Mouse (Mus musculus) MN1 (cell line): ENCODE measurements around the gene Kctd11.
"Not testable (repeated sequence)": the region's sequence is repeated elsewhere in the genome, so short reads cannot be mapped to it uniquely, and the experiment has no call there.

Experiments used
- DNase-seq: peaks from one replicate; pipeline ENCODE4 v3.0.0-alpha.2; 2016; ENCODE audit warnings: low spot score

Kctd11 gene

GRCm38 (mm10) chr11:69880853-69881603, at the start of gene Kctd11:
Kctd11 (minus strand) TSS chr11:69881406.
- DNase-seq: peak; percentile 87

DNA sequence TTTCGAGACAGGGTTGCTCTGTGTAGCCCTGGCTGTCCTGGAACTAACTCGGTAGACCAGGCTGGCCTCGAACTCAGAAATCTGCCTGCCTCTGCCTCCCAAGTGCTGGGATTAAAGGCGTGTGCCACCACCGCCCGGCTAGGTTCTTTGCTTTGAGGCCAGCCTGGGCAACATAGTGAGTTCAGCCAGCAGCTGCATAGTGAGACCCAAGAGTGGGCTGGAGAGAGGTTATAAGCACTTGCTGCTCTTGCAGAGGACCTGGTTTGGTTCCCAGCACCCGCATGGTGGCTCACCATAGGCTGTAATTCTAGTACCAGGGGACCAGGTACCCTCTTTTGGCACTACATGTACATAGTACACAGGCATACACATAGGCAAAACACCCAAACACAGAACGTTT, 49.0 kb upstream of the Kctd11 start:
- not testable (repeated sequence) for DNase-seq

DNA sequence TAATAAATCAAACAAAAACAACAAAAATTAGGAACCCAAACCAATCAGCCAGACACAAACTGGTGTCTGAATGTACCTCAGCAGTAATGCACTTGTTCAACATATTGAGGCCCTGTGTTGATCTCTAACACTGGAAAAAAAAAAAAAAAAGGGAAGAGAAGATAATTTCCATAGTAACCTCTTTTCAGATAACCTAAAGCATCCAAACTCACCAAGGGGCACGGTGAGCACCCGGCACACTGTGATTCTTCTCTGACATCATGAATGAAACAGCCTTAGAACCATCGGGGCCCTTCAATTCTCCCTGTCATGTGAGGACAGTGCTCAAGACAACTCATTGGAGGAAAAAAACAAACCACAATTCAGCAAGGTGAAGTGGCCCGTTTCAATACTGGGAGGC, 48.5 kb upstream of the Kctd11 start:
- DNase-seq: no peak

DNA sequence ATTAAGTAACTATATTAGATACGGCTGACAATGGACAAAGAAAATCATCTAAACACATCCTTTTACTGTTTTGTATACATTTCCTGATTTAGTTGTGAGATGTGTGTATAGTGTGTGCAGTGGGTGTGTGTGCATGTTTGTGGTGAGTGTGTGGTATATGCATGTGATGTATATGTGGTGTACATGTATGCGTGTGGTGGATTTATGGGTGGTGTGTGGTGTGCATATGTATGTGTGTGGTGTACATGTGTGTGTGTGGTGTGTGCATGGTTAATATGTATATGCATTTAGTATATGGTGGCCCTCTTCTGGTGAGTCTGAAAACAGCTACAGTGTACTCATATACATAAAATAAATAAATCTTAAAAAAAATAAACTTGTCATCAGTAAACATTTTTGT, 46.3 kb upstream of the Kctd11 start:
- DNase-seq: no peak

- DNase-seq: no peak
These were observed 41.6 kb upstream of the Kctd11 start for GRCm38 (mm10) chr11:69922796-69923195.

DNA sequence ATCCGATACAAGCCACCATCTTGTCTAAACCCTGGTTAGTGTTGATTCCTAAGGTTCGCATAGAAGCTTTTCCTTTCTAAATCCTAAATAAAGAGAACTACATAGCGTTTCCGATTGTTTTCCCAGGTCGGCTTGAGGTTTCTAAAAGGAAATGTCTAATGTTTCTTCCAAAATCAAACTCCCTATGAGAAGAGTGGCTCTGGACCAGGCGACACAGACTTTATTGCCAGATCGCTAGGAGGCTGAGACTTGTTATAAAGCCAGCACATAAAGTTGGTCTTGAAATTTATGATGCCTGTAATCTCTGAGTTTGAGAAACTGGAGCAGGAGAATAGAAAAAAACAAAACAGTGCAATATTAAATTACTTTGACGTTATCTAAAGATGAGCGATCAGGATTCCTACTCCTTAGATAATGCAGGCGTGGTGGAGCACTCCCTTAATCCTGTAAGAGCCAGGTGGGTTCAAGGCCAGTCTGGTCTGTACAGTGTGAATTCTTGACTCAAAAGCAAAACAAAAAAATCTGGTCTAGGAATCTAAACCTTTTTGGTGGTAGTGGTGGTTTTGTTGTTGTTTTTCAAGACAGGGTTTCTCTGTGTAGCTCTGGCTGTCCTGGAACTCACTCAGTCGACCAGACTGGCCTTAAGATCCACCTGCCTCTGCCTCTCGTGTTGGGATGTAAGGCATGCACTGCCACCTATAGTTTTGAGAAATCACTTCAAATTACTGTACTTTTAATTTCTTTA, 41.0 kb upstream of the Kctd11 start:
- no peak for DNase-seq

DNA sequence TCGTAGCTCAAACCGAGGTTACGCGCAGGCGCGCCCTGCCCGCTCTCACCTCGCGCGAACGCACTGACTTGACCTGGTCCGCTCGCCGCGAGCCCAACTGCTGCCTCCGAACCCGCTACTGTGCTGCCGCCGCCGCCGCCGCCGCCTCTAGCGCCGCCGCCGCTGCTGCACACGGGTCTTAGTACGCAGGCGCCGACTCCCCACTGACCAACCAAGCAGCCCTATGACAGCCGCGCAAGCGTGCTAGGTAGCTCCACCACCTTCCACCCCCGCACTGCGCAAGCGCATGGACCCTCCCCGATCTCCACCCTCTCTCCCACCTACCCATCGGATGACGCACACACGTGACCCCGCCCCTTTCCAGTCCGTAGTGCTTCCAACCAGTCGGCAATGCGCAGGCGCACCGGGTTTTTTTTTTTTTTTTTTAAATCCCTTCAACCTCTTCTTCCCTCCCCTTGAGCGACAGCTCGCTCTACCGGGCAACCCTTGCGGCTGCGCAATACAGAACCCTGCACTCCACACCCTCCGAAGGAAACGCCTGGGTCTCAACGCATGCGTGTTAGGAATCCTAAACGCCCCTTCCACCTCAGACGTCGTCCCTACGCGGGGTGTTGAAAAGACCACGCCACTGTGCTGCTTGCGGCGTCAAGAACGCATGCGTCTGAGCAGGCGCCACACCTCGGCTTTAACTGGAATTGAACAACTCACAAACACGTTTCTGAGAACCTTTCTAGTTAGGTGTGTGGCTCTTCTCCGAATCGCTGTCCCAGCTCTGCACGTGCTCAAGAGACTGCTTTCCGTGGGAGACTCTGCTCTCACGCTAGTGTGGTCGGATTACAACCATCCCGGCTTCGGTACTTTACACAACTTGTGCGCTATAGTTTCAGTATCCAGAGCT, 40.2 kb upstream of the Kctd11 start, which contains the start of gene Eif5a:
Eif5a (minus strand) TSS at position 845 of the 898 bp plus-strand sequence.
- DNase-seq: peak; percentile 99

DNA sequence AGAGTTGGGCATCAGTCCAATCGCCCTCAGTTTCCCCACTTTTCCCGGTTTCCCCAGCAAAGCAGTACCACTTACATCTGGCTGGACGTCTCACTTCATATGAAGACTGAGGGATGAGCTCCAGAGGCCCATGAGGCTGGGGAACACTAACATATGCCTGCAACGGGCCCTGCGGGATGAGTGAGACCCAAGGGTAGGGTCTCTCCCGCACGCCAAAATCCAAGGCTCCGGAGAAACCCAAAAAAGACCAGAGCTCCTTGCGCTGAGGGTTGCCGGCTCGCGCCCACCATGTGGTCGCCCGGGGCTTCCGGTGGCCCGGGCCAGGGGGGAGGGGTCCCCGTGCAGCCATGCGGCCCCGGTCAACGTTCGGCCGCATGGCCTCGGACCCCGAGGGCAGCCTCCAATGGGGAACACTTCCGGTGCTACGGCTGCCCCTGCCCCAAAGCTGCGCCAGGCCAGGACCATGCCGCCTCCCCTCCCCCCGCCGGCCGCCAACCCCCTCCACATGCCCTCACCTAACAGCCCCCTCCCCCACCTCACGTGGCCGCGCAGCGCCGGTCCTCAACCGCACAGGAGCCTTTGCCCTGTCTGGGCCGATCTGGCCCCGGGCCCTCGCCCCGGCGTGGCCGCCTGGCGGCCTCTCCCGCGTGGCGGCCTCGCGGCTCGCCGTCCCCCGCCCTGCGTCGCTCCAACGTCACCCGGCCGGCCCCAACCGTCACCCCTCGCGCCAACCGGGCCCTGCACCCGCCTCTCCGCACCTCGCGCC, 39.2 kb upstream of the Kctd11 start:
- DNase-seq: peak; percentile 46

DNA sequence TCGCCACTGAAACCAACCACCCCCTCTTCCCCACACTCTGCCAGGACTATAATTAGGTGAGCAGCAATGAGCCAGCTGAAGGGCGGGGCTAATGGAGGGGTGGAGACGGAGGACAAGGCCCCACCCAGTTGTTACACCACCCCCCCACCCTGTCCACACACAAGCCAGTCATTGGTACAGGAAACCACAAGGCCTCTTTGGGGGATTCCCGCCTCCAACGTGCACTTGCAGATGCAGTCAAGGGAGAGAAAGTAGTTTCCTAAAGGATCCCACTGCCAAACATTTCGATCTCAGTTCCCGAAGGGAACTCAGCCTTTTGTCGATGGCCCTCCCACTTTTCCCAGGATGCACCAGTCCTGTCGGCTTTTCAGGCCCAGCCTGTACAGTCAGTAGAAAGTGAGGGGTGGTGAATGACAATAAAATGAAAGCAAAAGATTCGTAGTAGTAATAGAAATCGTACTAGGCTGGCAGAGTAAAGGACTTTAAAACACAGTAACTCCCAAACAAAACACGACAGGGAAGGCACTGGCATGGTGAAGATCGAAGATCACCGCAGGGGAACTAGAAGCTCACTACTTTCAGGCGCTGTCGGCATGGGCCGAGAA, 38.6 kb upstream of the Kctd11 start:
- peak; percentile 84 for DNase-seq

DNA sequence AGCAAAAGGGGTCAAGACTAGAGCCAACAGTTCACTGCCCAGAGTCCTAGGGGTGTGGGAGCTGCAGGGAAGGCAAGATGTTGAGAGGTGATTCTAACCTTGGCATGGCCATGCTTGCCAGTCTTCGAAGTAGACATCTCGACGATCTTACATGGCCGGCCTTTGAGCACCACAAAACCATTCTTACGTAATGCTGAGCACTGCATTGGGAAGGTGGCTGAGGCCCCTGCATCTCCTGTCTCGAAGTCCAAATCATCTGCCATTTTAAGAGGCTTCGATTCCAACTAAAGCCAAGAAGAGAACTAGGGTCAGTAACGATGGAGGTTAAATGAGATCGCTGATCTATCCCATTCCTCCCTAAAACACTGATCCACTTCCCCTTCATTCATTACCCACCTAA, 37.8 kb upstream of the Kctd11 start:
- DNase-seq: no peak

GRCm38 (mm10) chr11:69918118-69918517, 36.9 kb upstream of the Kctd11 start:
- DNase-seq: no peak

DNA sequence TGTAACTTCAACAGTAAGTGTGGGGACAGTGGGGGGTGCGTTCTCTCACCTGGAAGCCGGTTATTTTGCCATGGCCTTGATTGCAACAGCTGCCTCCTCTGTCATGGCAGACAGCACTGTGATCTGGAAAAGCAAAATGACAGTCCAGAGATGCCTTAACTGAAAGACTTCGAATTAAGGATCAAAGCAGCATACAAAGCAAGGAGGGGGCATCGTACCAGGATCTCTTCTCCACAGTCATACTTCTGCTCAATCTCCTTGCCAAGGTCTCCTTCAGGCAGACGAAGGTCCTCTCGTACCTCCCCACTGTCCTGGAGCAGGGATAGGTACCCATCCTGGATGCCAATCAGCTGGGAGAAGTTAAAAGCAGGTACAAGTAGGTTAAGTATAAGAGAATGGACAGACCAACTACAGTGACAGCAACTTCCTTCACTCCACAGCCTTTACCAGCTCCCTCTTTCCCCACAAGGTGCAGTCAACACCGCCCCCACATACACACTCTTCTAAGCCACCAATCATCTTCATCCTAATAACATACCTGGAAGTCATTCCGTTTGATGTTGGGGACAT, 36.3 kb upstream of the Kctd11 start:
- DNase-seq: no peak

- not testable (repeated sequence) for DNase-seq
These were observed 35.6 kb upstream of the Kctd11 start for GRCm38 (mm10) chr11:69916652-69917378.

DNA sequence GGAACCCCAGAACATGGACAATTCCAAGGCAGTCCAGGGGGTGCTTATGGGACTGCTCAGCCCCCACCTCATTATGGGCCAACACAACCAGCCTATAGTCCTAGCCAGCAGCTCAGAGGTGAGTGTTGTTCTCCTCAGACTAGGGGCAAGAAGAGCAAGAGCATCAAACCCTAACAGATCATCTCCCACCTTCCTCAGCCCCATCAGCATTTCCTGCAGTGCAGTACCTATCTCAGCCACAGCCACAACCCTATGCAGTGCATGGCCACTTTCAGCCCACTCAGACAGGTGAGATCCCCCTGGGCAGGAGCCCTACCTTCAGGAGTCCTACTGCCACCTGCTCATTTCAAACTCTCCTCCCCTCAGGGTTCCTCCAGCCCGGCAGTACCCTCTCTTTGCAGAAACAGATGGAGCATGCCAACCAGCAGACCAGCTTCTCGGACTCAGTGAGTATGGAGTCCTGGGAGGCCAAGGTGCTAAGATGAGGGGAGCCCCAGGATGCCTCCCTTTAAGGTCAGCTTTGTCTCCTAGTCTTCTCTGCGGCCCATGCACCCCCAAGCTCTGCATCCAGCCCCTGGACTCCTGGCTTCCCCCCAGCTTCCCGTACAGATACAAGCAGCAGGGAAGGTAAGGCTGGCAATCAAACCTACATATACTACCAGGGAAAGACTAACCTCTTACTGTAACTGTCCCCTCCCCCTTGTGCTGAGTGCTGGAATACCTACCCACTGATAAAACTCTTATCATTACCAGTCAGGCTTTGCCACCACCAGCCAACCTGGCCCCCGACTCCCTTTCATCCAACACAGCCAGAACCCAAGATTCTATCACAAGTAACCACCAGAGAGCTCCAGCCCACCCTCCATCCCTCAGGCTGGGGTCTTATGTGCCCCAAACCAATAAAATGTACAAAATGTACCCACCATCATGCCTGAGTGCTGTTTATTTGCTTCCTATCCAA, 34.7 kb upstream of the Kctd11 start:
- no peak for DNase-seq

DNA sequence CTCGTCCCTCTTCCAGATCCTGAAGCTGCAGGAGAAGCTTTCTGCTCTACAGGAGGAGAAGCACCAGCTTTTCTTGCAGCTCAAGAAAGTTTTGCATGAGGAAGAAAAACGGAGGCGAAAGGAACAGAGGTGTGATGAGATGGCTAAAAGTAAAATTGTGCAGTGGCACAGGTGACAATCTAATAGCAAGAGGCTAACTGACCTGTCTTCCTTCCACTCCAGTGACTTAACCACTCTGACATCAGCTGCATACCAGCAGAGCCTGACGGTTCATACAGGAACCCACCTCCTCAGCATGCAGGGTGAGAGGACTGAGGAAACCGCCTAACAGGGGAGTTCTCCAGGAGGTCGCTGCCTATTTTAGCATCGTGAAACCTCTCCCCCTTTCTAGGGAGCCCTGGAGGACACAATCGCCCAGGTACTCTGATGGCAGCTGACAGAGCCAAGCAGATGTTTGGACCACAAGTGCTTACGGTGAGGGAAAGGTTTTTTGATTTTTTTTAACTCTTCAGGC, 33.8 kb upstream of the Kctd11 start:
- DNase-seq: no peak

GRCm38 (mm10) chr11:69914372-69914764, 33.2 kb upstream of the Kctd11 start:
- DNase-seq: no peak

- peak; percentile 93 for DNase-seq
These were observed 32.6 kb upstream of the Kctd11 start, which contains the start of gene Gps2 for GRCm38 (mm10) chr11:69913554-69914371. Gps2 (plus strand) TSS chr11:69913888.
